Mouse (Mus musculus) brown adipose tissue, adult 24 weeks (tissue): ENCODE data around the gene Gm20388. TPM values are rescaled to one million over a fixed set of nuclear protein-coding genes. Genes with fewer than 3 reads are reported as not detected.

Experiments used
- H3K27ac ChIP-seq: fragments of 200-500 bp; replicated peaks from 2 replicates; pipeline ENCODE4 v1.5.1; 2012; ENCODE audit warnings: low read depth, mild to moderate bottlenecking, low read length
- H3K4me1 ChIP-seq: fragments of 200-500 bp; 2 replicates; pipeline ENCODE4 v1.6.1; 2012; ENCODE audit warnings: low read length, mixed read lengths; ENCODE audit not compliant: control insufficient read depth, insufficient read depth, insufficient read length
- H3K4me3 ChIP-seq: fragments of 200-500 bp; 2 replicates; pipeline ENCODE4 v1.5.1; 2012; ENCODE audit warnings: low read depth, mild to moderate bottlenecking, low read length, moderate library complexity; ENCODE audit not compliant: insufficient read depth
- polyA plus RNA-seq: library from polyadenylated mRNA; stranded (reverse); fragments of >200 nt; gene quantifications from 2 replicates; pipeline ENCODE4 v1.2.4, GENCODE M21; 2012; ENCODE audit not compliant: missing spikeins, insufficient read depth, insufficient read length

Gm20388 gene
- polyA plus RNA-seq, 1 experiment: 44.7 TPM

- H3K27ac ChIP-seq: no peak overlapping the region
- H3K4me3 ChIP-seq: no peak overlapping the region
- H3K4me1 ChIP-seq: no peaks in the 10 kb centered on the region; the same call in 1 of the 2 replicates
Measured at GRCm38 (mm10) chr8:122470691-122471090, 2560.1 kb downstream of the Gm20388 start.

- H3K27ac ChIP-seq: peak overlapping the region; percentile 24; the same call in 1 of the 2 replicates
- H3K4me3 ChIP-seq: no peak overlapping the region
- no peaks in the 10 kb centered on the region; the same call in 1 of the 2 replicates for H3K4me1 ChIP-seq
Measured at GRCm38 (mm10) chr8:122473911-122474421, 2563.3 kb downstream of the Gm20388 start.

GRCm38 (mm10) chr8:122474951-122475560 lies 2564.4 kb downstream of the Gm20388 start:
- H3K27ac ChIP-seq: peak overlapping the region; percentile 45
- H3K4me3 ChIP-seq: peak overlapping the region; percentile 99
- no peaks in the 10 kb centered on the region; the same call in 1 of the 2 replicates for H3K4me1 ChIP-seq

- peak within 1 kb of the TSS; percentile 99 for H3K4me3 ChIP-seq
- peak within 1 kb of the TSS; percentile 71 for H3K27ac ChIP-seq
- no peaks in the 10 kb centered on the region; the same call in 1 of the 2 replicates for H3K4me1 ChIP-seq
Measured at GRCm38 (mm10) chr8:122475580-122476320, 2565.1 kb downstream of the Gm20388 start, which contains the start of the genes Rnf166 and Ctu2. TSS of gene Rnf166 (minus strand) at chr8:122476064. TSS of gene Ctu2 (plus strand) at chr8:122476143.

- Histone ChIP-seq H3K4me1 (no peaks in the 10 kb centered on the region), H3K4me3 (no peak overlapping the region), H3K27ac (no peak overlapping the region)
Measured at GRCm38 (mm10) chr8:122482448-122482847, 2571.8 kb downstream of the Gm20388 start.

- no peak overlapping the region for H3K27ac ChIP-seq
- no peaks in the 10 kb centered on the region for H3K4me1 ChIP-seq
- no peak overlapping the region for H3K4me3 ChIP-seq
Measured at GRCm38 (mm10) chr8:122483877-122484276, 2573.2 kb downstream of the Gm20388 start.

GRCm38 (mm10) chr8:122484831-122485230 lies 2574.2 kb downstream of the Gm20388 start:
- Histone ChIP-seq H3K4me1 (no peaks in the 10 kb centered on the region), H3K4me3 (no peak overlapping the region), H3K27ac (no peak overlapping the region)

GRCm38 (mm10) chr8:122488387-122488786 lies 2577.7 kb downstream of the Gm20388 start:
- no peak overlapping the region for H3K4me3 ChIP-seq
- no peaks in the 10 kb centered on the region for H3K4me1 ChIP-seq
- H3K27ac ChIP-seq: no peak overlapping the region

- Histone ChIP-seq H3K27ac (peak overlapping the region; percentile 79), H3K4me3 (no peak overlapping the region), H3K4me1 (no peaks in the 10 kb centered on the region; the same call in 1 of the 2 replicates)
Measured at GRCm38 (mm10) chr8:122497016-122497734, 2586.5 kb downstream of the Gm20388 start.

GRCm38 (mm10) chr8:122497912-122498311 lies 2587.3 kb downstream of the Gm20388 start:
- no peak overlapping the region for H3K4me3 ChIP-seq
- H3K4me1 ChIP-seq: no peaks in the 10 kb centered on the region; the same call in 1 of the 2 replicates
- H3K27ac ChIP-seq: peak overlapping the region; percentile 79; the same call in 1 of the 2 replicates

- no peak overlapping the region for H3K4me3 ChIP-seq
- H3K4me1 ChIP-seq: no peaks in the 10 kb centered on the region; the same call in 1 of the 2 replicates
- no peak overlapping the region for H3K27ac ChIP-seq
Measured at GRCm38 (mm10) chr8:122500856-122501255, 2590.2 kb downstream of the Gm20388 start.

GRCm38 (mm10) chr8:122511552-122511951 lies 2600.9 kb downstream of the Gm20388 start:
- H3K27ac ChIP-seq: peak overlapping the region; percentile 46

GRCm38 (mm10) chr8:122512392-122512791 lies 2601.8 kb downstream of the Gm20388 start:
- Histone ChIP-seq H3K4me3 (no peak overlapping the region), H3K4me1 (peaks cover 56% of the 10 kb centered on the region), H3K27ac (peak overlapping the region; percentile 46)

More at GRCm38 (mm10) chr8:122511552-122511951, 2600.9 kb downstream of the Gm20388 start:
- Histone ChIP-seq H3K4me1 (peaks cover 52% of the 10 kb centered on the region), H3K4me3 (no peak overlapping the region)

GRCm38 (mm10) chr8:122515699-122516098 lies 2605.1 kb downstream of the Gm20388 start:
- Histone ChIP-seq H3K27ac (peak overlapping the region; percentile 76), H3K4me1 (peaks cover 54% of the 10 kb centered on the region), H3K4me3 (no peak overlapping the region)
